Mouse (Mus musculus) left cerebral cortex, postnatal 14 days (tissue): Measurements from ENCODE around the gene Ace. TPM values are rescaled to one million over a fixed set of nuclear protein-coding genes. Genes with fewer than 3 reads are reported as not detected.
A peak's percentile ranks its signal among the peaks of the same experiment; 100 is the strongest.

Experiments used
- DNase-seq, 2 experiments: peaks; one replicate each; pipeline ENCODE4 v3.0.0; 2021 to 2022; ENCODE audit warnings: low spot score in 2 of 2, mixed read lengths in 1 of 2
- intact Hi-C: fragments of 180-260 bp; cut with DNase I; formaldehyde crosslinking; loops from one replicate; pipeline ENCODE4 v1.15.1; 2025
- total RNA-seq, 2 experiments: library from RNA; stranded (reverse); gene quantifications; 2 replicates each; pipeline ENCODE4 v1.2.3; 2021

Ace gene
- total RNA-seq, 2 experiments from 2014 or later: 9.7 to 10.5 TPM

DNA sequence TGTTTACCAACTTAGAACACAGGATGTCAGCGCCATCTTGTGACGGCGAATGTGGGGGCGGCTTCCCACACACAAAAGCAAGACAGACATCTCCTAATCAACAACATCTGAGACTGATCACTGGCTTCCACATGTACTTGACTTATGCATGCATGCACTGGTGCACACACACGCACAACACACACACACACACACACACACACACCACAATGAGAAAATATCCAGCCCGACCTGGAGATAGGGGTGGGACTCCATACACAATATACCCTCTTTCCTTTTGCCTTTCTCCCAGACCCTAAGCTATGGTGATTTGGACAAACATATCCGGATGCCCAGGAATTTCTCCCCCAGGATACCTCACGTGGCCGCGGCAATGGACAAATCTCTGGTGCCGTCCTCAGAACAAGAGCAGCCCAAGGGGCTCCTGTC, 65.8 kb downstream of the Ace start:
- peak in 1 of 2 experiments; percentile 47 for DNase-seq
- intact Hi-C loops: no loop called here

GRCm38 (mm10) chr11:106034986-106035385, 67.2 kb downstream of the Ace start:
- DNase-seq: no peak
- intact Hi-C loops: no loop called here

- intact Hi-C loops: no loop called here
These were observed 69.0 kb downstream of the Ace start, which contains the start of gene Dcaf7 for GRCm38 (mm10) chr11:106036548-106037417. Gene Dcaf7 (plus strand): TSS chr11:106036872.

DNA sequence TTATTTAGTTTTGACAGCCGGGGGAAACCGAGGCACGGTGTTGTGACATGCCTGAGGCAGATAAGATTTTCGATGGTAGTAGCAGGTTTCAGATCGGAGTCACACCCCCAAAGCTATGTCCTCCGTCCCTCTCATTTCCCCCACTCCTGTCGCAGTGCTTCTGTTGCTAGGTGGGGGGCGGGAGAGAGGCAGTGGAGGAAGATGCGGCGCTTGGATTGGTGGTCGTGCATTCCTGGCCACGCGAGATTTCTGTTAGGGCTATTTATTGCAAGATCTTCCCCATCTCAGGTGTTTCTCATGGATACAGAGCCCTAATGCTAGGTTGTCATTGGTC, 69.6 kb downstream of the Ace start:
- DNase-seq: peak; percentile 84 to 97
- intact Hi-C loops: no loop called here

More at GRCm38 (mm10) chr11:106036548-106037417, 69.0 kb downstream of the Ace start, which contains the start of gene Dcaf7:
- peak; percentile 99 for DNase-seq

Other genes starting within 250 kb of the Ace start
- gene Cyb561, start 14.6 kb upstream of the Ace start, total RNA-seq: 10 to 100 TPM; 64.4 to 65.2 TPM
- not detected for gene Ace3, start 26.7 kb downstream of the Ace start, total RNA-seq
- 1 to 10 TPM; 1.5 to 1.7 TPM for gene Kcnh6, start 40.2 kb downstream of the Ace start, total RNA-seq
- gene Dcaf7, start 68.9 kb downstream of the Ace start, total RNA-seq: 100 to 1,000 TPM; 209 to 210 TPM
- gene Taco1, start 98.1 kb downstream of the Ace start, total RNA-seq: 10 to 100 TPM; 15.3 to 15.6 TPM
- gene Map3k3, start 116.7 kb downstream of the Ace start, total RNA-seq: 10 to 100 TPM; 24.2 to 29.1 TPM
- gene Gm10840, start 192.9 kb downstream of the Ace start, total RNA-seq: not detected
- 100 to 1,000 TPM in 1 of 2 experiments, 10 to 100 TPM in 1; 97.2 to 103 TPM for gene Limd2, start 192.9 kb downstream of the Ace start, total RNA-seq
- gene Strada, start 234.2 kb downstream of the Ace start, total RNA-seq: 10 to 100 TPM; 24.3 to 26.9 TPM
- 10 to 100 TPM; 78.5 to 79.8 TPM for gene Ccdc47, start 248.4 kb downstream of the Ace start, total RNA-seq
- 10 to 100 TPM; 69.0 to 69.4 TPM for gene Ddx42, start 249.0 kb downstream of the Ace start, total RNA-seq